Mouse (Mus musculus) olfactory bulb, adult 2 months (tissue): ENCODE measurements around the gene Tex33. TPM values are rescaled to one million over a fixed set of nuclear protein-coding genes. Genes with fewer than 3 reads are reported as not detected.
"Not testable (repeated sequence)": the region's sequence is repeated elsewhere in the genome, so short reads cannot be mapped to it uniquely, and the experiment has no call there.

Source experiments
- H3K27ac ChIP-seq: fragments of 200-500 bp; 2 replicates; pipeline ENCODE4 v1.5.1; 2012; ENCODE audit warnings: low read depth, low read length; ENCODE audit not compliant: insufficient read depth
- H3K4me1 ChIP-seq: fragments of 200-500 bp; 2 replicates; pipeline ENCODE4 v1.6.1; 2012; ENCODE audit warnings: low read length; ENCODE audit not compliant: control insufficient read depth, insufficient read depth
- H3K4me3 ChIP-seq: fragments of 200-500 bp; 2 replicates; pipeline ENCODE4 v1.5.1; 2012; ENCODE audit warnings: mild to moderate bottlenecking, low read depth, low read length, moderate library complexity; ENCODE audit not compliant: insufficient read depth
- CTCF ChIP-seq: fragments of 200-500 bp; IDR thresholded peaks from 2 replicates; pipeline ENCODE4 v1.5.1; 2012; ENCODE audit warnings: low read depth, mild to moderate bottlenecking, low read length, moderate library complexity; ENCODE audit not compliant: insufficient read depth
- POLR2A ChIP-seq: fragments of 200-500 bp; IDR thresholded peaks from 2 replicates; pipeline ENCODE4 v1.6.1; 2012; ENCODE audit warnings: mild to moderate bottlenecking, low read depth, low read length, moderate library complexity; ENCODE audit not compliant: insufficient read depth
- WGBS: fragments of 180-500 bp; shearing (Covaris S2); methylation state at CpG from one replicate; pipeline ENCODE4 v1.1.7; 2018; 5-methylcytosine and 5-hydroxymethylcytosine counted together
- polyA plus RNA-seq: library from polyadenylated mRNA; stranded (reverse); fragments of >200 nt; gene quantifications from 2 replicates; pipeline ENCODE4 v1.2.4, GENCODE M21; 2012; ENCODE audit warnings: low replicate concordance; ENCODE audit not compliant: missing spikeins, insufficient read depth, insufficient read length

Gene Tex33
- polyA plus RNA-seq, 1 experiment = not detected

- no peak for TF ChIP-seq POLR2A
- TF ChIP-seq CTCF = peak; percentile 87
- WGBS = 11% methylated on average over 8 of the region's 8 CpGs
- H3K4me3 ChIP-seq = no peak overlapping the region
- H3K27ac ChIP-seq = no peak overlapping the region
- peaks cover 4% of the 10 kb centered on the region; the same call in 1 of the 2 replicates for H3K4me1 ChIP-seq
Measured at GRCm38 (mm10) chr15:78368926-78369346, 26.8 kb downstream of the Tex33 start.

- Histone ChIP-seq H3K27ac (no peak overlapping the region), H3K4me3 (no peak overlapping the region), H3K4me1 (peaks cover 4% of the 10 kb centered on the region; the same call in 1 of the 2 replicates)
- TF ChIP-seq CTCF = no peak
- TF ChIP-seq POLR2A = no peak
- 89% methylated on average over 3 of the region's 3 CpGs for WGBS
Measured at GRCm38 (mm10) chr15:78367811-78368210, 27.9 kb downstream of the Tex33 start.

- WGBS = 72% methylated on average over 8 of the region's 8 CpGs
Measured at GRCm38 (mm10) chr15:78366875-78367274, 28.8 kb downstream of the Tex33 start.

GRCm38 (mm10) chr15:78365916-78366315 is 29.8 kb downstream of the Tex33 start:
- no peak for TF ChIP-seq CTCF
- peaks cover 4% of the 10 kb centered on the region; the same call in 1 of the 2 replicates for H3K4me1 ChIP-seq
- H3K4me3 ChIP-seq = no peak overlapping the region
- WGBS = 90% methylated on average over 2 of the region's 2 CpGs
- H3K27ac ChIP-seq = no peak overlapping the region

More at GRCm38 (mm10) chr15:78366875-78367274, 28.8 kb downstream of the Tex33 start:
- H3K27ac ChIP-seq = no peak overlapping the region
- no peak overlapping the region for H3K4me3 ChIP-seq
- no peak for TF ChIP-seq CTCF
- TF ChIP-seq POLR2A = no peak
- H3K4me1 ChIP-seq = peaks cover 4% of the 10 kb centered on the region; the same call in 1 of the 2 replicates

GRCm38 (mm10) chr15:78355548-78355947 is 40.2 kb downstream of the Tex33 start:
- TF ChIP-seq POLR2A (no peak), CTCF (no peak)

GRCm38 (mm10) chr15:78354958-78355357 is 40.8 kb downstream of the Tex33 start:
- H3K27ac ChIP-seq = no peak overlapping the region
- no peak overlapping the region for H3K4me3 ChIP-seq
- no peaks in the 10 kb centered on the region for H3K4me1 ChIP-seq
- TF ChIP-seq CTCF (no peak), POLR2A (no peak)
- WGBS = 0% methylated on average over 1 of the region's 1 CpGs

More at GRCm38 (mm10) chr15:78355548-78355947, 40.2 kb downstream of the Tex33 start:
- H3K27ac ChIP-seq = no peak overlapping the region
- 94% methylated on average over 5 of the region's 5 CpGs for WGBS
- H3K4me1 ChIP-seq = no peaks in the 10 kb centered on the region
- no peak overlapping the region for H3K4me3 ChIP-seq

GRCm38 (mm10) chr15:78351586-78352165 is 44.0 kb downstream of the Tex33 start:
- TF ChIP-seq POLR2A = no peak
- TF ChIP-seq CTCF = no peak
- H3K4me3 ChIP-seq = no peak overlapping the region
- no peaks in the 10 kb centered on the region for H3K4me1 ChIP-seq
- H3K27ac ChIP-seq = no peak overlapping the region
- WGBS = 71% methylated on average over 3 of the region's 3 CpGs

- TF ChIP-seq CTCF = no peak
- no peak for TF ChIP-seq POLR2A
- Histone ChIP-seq H3K4me1 (no peaks in the 10 kb centered on the region; the same call in 1 of the 2 replicates), H3K27ac (no peak overlapping the region), H3K4me3 (no peak overlapping the region)
- WGBS = 95% methylated on average over 3 of the region's 3 CpGs
Measured at GRCm38 (mm10) chr15:78344567-78344966, 51.1 kb downstream of the Tex33 start.

GRCm38 (mm10) chr15:78343683-78344082 is 52.0 kb downstream of the Tex33 start:
- 18% methylated on average over 1 of the region's 1 CpGs for whole genome bisulfite sequencing

GRCm38 (mm10) chr15:78340919-78341318 is 54.8 kb downstream of the Tex33 start:
- 84% methylated on average over 6 of the region's 7 CpGs for WGBS
- not testable (repeated sequence) for H3K4me3 ChIP-seq, H3K4me1 ChIP-seq, H3K27ac ChIP-seq

More at GRCm38 (mm10) chr15:78343683-78344082, 52.0 kb downstream of the Tex33 start:
- no peak for TF ChIP-seq CTCF
- TF ChIP-seq POLR2A = no peak
- H3K4me3 ChIP-seq = no peak overlapping the region
- H3K4me1 ChIP-seq = no peaks in the 10 kb centered on the region; the same call in 1 of the 2 replicates
- H3K27ac ChIP-seq = no peak overlapping the region
